In the genomic region with DNA sequence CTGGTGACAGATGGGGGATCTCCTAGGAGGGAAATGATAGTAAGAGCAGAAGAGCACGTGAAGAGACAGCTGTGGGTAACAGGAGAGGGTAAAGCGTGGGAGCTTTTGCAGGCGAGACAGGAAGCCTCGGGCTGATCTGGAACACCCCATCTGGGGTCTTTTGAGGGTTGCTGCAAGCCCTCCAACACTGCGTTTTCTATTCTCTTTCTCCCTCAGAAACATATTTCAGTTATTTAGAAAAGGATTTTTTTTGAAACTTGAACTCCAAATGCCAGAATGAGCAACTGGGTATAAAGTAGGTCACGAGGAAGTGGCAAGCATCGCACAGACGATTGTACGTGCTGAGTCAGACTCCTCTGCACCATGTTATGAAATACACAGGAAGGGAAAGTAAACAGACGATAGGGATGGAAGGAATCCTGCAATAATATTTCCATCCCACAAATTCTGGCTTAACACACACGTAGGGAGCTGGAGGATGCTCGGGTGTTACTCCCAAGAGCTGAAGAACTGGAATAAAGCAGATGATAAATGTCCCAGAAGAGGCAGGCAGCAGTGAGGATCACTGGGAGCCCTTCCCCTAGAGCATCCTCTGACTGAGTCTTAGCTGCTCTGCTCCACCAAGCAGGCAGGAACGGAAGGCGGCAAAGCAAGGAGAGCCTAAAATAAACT, we compare ENCODE assay signal across 8 mouse cellular contexts.
DNase-seq lines count a peak whose midpoint lies in the region; ATAC-seq and TF ChIP-seq lines count a peak whose summit lies in the region.
"Had no signal": no experiment of that assay in that cellular context is flagged by ENCODE, and none has a peak within 500 bp of the region (broad histone marks: within the 10 kb centered on the region; RNA-seq: fewer than 3 reads in every experiment).

No protein-coding gene starts in this region.

- intact Hi-C loops in left cerebral cortex, postnatal 4 days (cut with DNase I), result loop anchor here (10.0 kb wide), 1 partner anchor 84 kb away; the partner anchor contains the start of genes Arf6 and Gm9887

- TF ChIP-seq CTCF in bone marrow, adult 2 months (IDR thresholded peaks at IDR 0.05; ENCODE audit: control insufficient read depth, insufficient read depth, low read length), result no peak
- no peak for TF ChIP-seq CTCF in heart, postnatal 0 days (IDR thresholded peaks at IDR 0.05; ENCODE audit: low read depth)

- no peak for TF ChIP-seq EP300 in heart, postnatal 0 days (IDR thresholded peaks at IDR 0.05; ENCODE audit: low read depth)

- TF ChIP-seq POLR2A in bone marrow, adult 2 months (IDR thresholded peaks at IDR 0.05; ENCODE audit: borderline replicate concordance, control insufficient read depth, low read depth, low read length), result no peak

- peak overlapping the region; percentile 16; the same call in 1 of the 2 replicates for H3K4me2 ChIP-seq in heart, postnatal 0 days (ENCODE audit: low read depth, low read length)

- H3K4me3 ChIP-seq in bone marrow, adult 2 months (replicated peaks; ENCODE audit: control insufficient read depth, low read depth, low read length), result no peak overlapping the region
- H3K4me3 ChIP-seq in heart, postnatal 0 days (ENCODE audit: low read depth, low read length), result no peak overlapping the region

- no peak overlapping the region for H3K9ac ChIP-seq in heart, postnatal 0 days (replicated peaks; ENCODE audit: low read depth, low read length)
- H3K9ac ChIP-seq: liver, embryonic 14.5 days had no signal

- peaks cover 1% of the 10 kb centered on the region; the same call in 1 of the 2 replicates for H3K4me1 ChIP-seq in bone marrow, adult 2 months (ENCODE audit: control insufficient read depth, insufficient read depth, low read length)
- H3K4me1 ChIP-seq in heart, postnatal 0 days (ENCODE audit: control insufficient read depth, insufficient read depth), result peaks cover 13% of the 10 kb centered on the region

- no peaks in the 10 kb centered on the region for H3K27me3 ChIP-seq in heart, postnatal 0 days (ENCODE audit: control insufficient read depth, insufficient read depth, low read length)

- H3K9me3 ChIP-seq in heart, postnatal 0 days (replicated peaks; ENCODE audit: control insufficient read depth, low read length), result no peaks in the 10 kb centered on the region

- DNase-seq in left cerebral cortex, adult 18-20 months (ENCODE audit: low spot score in 2 of 2), result peak; percentile 30 to 51
- no peak for DNase-seq in left cerebral cortex, postnatal 4 days
- DNase-seq in heart, postnatal 0 days (ENCODE audit: low spot score), result no peak
- DNase-seq in lung, postnatal 14 days, result peak; percentile 56
- DNase-seq in yolk sac, embryonic 10.5 days (ENCODE audit: low spot score), result peak; percentile 53

- peak overlapping the region; percentile 6; the same call in 1 of the 2 replicates for H3K27ac ChIP-seq in bone marrow, adult 2 months (ENCODE audit: control insufficient read depth, insufficient read depth, low read depth, low read length, poor library complexity)
- peak overlapping the region; percentile 80 for H3K27ac ChIP-seq in heart, postnatal 0 days (ENCODE audit: low read depth)
- H3K27ac ChIP-seq: liver, embryonic 14.5 days had no signal

- ATAC-seq in CD4-positive, CD25-positive, alpha-beta regulatory T cell, adult 4 months, result peak; percentile 81
- peak; percentile 40; the same call in 1 of the 2 replicates for ATAC-seq in heart, postnatal 0 days (ENCODE audit: insufficient read depth, low read depth)

- WGBS in bone marrow, adult 2 months, result 4% methylated on average over 14 of the region's 14 CpGs
- WGBS in heart, postnatal 0 days, result 42% methylated on average over 14 of the region's 14 CpGs

- no peaks in the 10 kb centered on the region for H3K36me3 ChIP-seq in heart, postnatal 0 days (replicated peaks; ENCODE audit: control insufficient read depth, insufficient read depth, low read length)

Comparison
In these comparisons a context has a peak if more than half of its experiments do, and no peak if none do; other contexts are left out.
1. DNase-seq: peak in left cerebral cortex, adult 18-20 months (2 of 2), lung, postnatal 14 days (single experiment) and yolk sac, embryonic 10.5 days (single experiment); none in left cerebral cortex, postnatal 4 days (single experiment) and heart, postnatal 0 days (single experiment).